ENCODE assay signal across 8 mouse cellular contexts in genomic region chr9:66918672-66919330, GRCm38 (mm10). TPM values are rescaled to one million over a fixed set of nuclear protein-coding genes. Genes with fewer than 3 reads are reported as not detected.
DNase-seq lines count a peak whose midpoint lies in the region; ATAC-seq and TF ChIP-seq lines count a peak whose summit lies in the region.

No protein-coding gene starts in this region.

- H3K4me1 ChIP-seq in erythroblast, embryonic 14.5 days (ENCODE audit: control insufficient read depth): peaks cover 68% of the 10 kb centered on the region
- peaks cover 14 to 46% of the 10 kb centered on the region in 2 experiments for H3K4me1 ChIP-seq in CH12.LX (ENCODE audit: control insufficient read depth in 1 of 2, insufficient read depth in 2 of 2)
- H3K4me1 ChIP-seq in forebrain, embryonic 12.5 days: peaks cover 26% of the 10 kb centered on the region
- H3K4me1 ChIP-seq in intestine, embryonic 14.5 days (replicated peaks; ENCODE audit: control insufficient read depth, insufficient read depth, low read length): peaks cover 30% of the 10 kb centered on the region
- H3K4me1 ChIP-seq in midbrain, postnatal 0 days (ENCODE audit: insufficient read depth, low read length): 0 out of 2 replicates have a peak, but pooled peaks cover 6% of the 10 kb centered on the region

- peak; percentile 48 for DNase-seq in CH12.LX (ENCODE audit: extremely low read depth)
- peak; percentile 68 for DNase-seq in intestine, embryonic 14.5 days (ENCODE audit: low spot score)
- DNase-seq in midbrain, postnatal 0 days (ENCODE audit: low spot score): no peak
- DNase-seq in thymus, adult 18-20 months: no peak

- in situ Hi-C loops in CH12.LX (cut with MboI; ENCODE audit: low pct_ligation_motif_present, low pct_unique_long_range_greater_than_20kb, low sequenced_read_pairs): no loop called here

- ATAC-seq in erythroblast, adult 5-6 weeks (replicated peaks; ENCODE audit: low FRiP score, poor library complexity, severe bottlenecking): no peak
- ATAC-seq in forebrain, embryonic 12.5 days (ENCODE audit: low FRiP score): no peak
- ATAC-seq in intestine, embryonic 14.5 days (replicated peaks; ENCODE audit: low FRiP score, low TSS enrichment, low read depth): 0 out of 2 replicates have a peak, but pooled peaks have one; percentile 1
- no peak for ATAC-seq in midbrain, postnatal 0 days (ENCODE audit: low FRiP score)
- no peak for ATAC-seq in monocyte, adult 5-6 weeks (replicated peaks; ENCODE audit: insufficient number of reproducible peaks, low FRiP score, low TSS enrichment, poor library complexity, severe bottlenecking)

- 3% methylated on average over 27 of the region's 27 CpGs for WGBS in forebrain, embryonic 12.5 days
- 2% methylated on average over 27 of the region's 27 CpGs for WGBS in intestine, embryonic 14.5 days
- 2% methylated on average over 27 of the region's 27 CpGs for WGBS in midbrain, postnatal 0 days

- peaks cover 2% of the 10 kb centered on the region for H3K9me3 ChIP-seq in erythroblast, embryonic 14.5 days (ENCODE audit: control insufficient read depth, low read length)
- H3K9me3 ChIP-seq in CH12.LX (replicated peaks; ENCODE audit: low read length): peaks cover 3% of the 10 kb centered on the region
- no peaks in the 10 kb centered on the region for H3K9me3 ChIP-seq in forebrain, embryonic 12.5 days
- no peaks in the 10 kb centered on the region for H3K9me3 ChIP-seq in intestine, embryonic 14.5 days (ENCODE audit: control insufficient read depth, low read length)
- H3K9me3 ChIP-seq in midbrain, postnatal 0 days (ENCODE audit: low read length): no peaks in the 10 kb centered on the region

- peaks cover 46% of the 10 kb centered on the region for H3K36me3 ChIP-seq in erythroblast, embryonic 14.5 days (ENCODE audit: control insufficient read depth)
- H3K36me3 ChIP-seq in CH12.LX (replicated peaks in 1 of 2; ENCODE audit: control insufficient read depth in 1 of 2, insufficient read depth in 1 of 2, low read length in 1 of 2): peaks cover under 1 to 14% of the 10 kb centered on the region in 2 experiments
- H3K36me3 ChIP-seq in forebrain, embryonic 12.5 days (replicated peaks): 0 out of 2 replicates have a peak, but pooled peaks cover 3% of the 10 kb centered on the region
- H3K36me3 ChIP-seq in intestine, embryonic 14.5 days (ENCODE audit: control insufficient read depth, insufficient read depth, low read length): no peaks in the 10 kb centered on the region
- H3K36me3 ChIP-seq in midbrain, postnatal 0 days (ENCODE audit: insufficient read depth, low read length): no peaks in the 10 kb centered on the region; the same call in 1 of the 2 replicates

- peak overlapping the region; percentile 63 for H3K4me2 ChIP-seq in CH12.LX (ENCODE audit: insufficient read depth, low read depth, poor library complexity, severe bottlenecking)
- peak overlapping the region; percentile 79 for H3K4me2 ChIP-seq in forebrain, embryonic 12.5 days
- peak overlapping the region; percentile 75 for H3K4me2 ChIP-seq in intestine, embryonic 14.5 days (ENCODE audit: low read length)
- H3K4me2 ChIP-seq in midbrain, postnatal 0 days (ENCODE audit: low read depth, low read length, poor library complexity, severe bottlenecking): peak overlapping the region; percentile 72

- no peak for TF ChIP-seq CTCF in CH12.LX (conservative IDR thresholded peaks at IDR 0.05 in 1 of 2, IDR thresholded peaks at IDR 0.05 in 1 of 2; ENCODE audit: low read depth in 2 of 2, low read length in 2 of 2)
- TF ChIP-seq CTCF in midbrain, postnatal 0 days (IDR thresholded peaks at IDR 0.05): no peak

- H3K4me3 ChIP-seq in erythroblast, embryonic 14.5 days (replicated peaks): peak overlapping the region; percentile 91
- peak overlapping the region; percentile 67 to 97 (median 94) for H3K4me3 ChIP-seq in CH12.LX (replicated peaks in 1 of 3; ENCODE audit: low read depth in 2 of 3, low read length in 2 of 3, poor library complexity in 1 of 3)
- H3K4me3 ChIP-seq in forebrain, embryonic 12.5 days (replicated peaks): peak overlapping the region; percentile 88
- H3K4me3 ChIP-seq in intestine, embryonic 14.5 days (ENCODE audit: low read depth, low read length): peak overlapping the region; percentile 94
- H3K4me3 ChIP-seq in midbrain, postnatal 0 days (ENCODE audit: low read depth, low read length): peak overlapping the region; percentile 95

- peak overlapping the region; percentile 78 for H3K9ac ChIP-seq in CH12.LX (ENCODE audit: insufficient read depth, low read depth)
- H3K9ac ChIP-seq in forebrain, embryonic 12.5 days: peak overlapping the region; percentile 91
- H3K9ac ChIP-seq in intestine, embryonic 14.5 days (ENCODE audit: low read length): peak overlapping the region; percentile 82
- peak overlapping the region; percentile 99 for H3K9ac ChIP-seq in midbrain, postnatal 0 days (replicated peaks; ENCODE audit: low read length, poor library complexity, severe bottlenecking)

- peak overlapping the region; percentile 66 for H3K27ac ChIP-seq in CH12.LX (ENCODE audit: insufficient read depth, low read depth)
- H3K27ac ChIP-seq in forebrain, embryonic 12.5 days: peak overlapping the region; percentile 87
- peak overlapping the region; percentile 91 for H3K27ac ChIP-seq in intestine, embryonic 14.5 days (ENCODE audit: low read depth)
- peak overlapping the region; percentile 92 for H3K27ac ChIP-seq in midbrain, postnatal 0 days (ENCODE audit: low read depth, low read length)

- no peak for TF ChIP-seq POLR2A in CH12.LX (IDR thresholded peaks at IDR 0.05; ENCODE audit: low read depth, low read length)

- dilution Hi-C loops in CH12.LX (cut with MboI; ENCODE audit: extremely low pct_ligation_motif_present, extremely low pct_unique_long_range_greater_than_20kb, low sequenced_read_pairs): no loop called here

- TF ChIP-seq RAD21 in CH12.LX (IDR thresholded peaks at IDR 0.05; ENCODE audit: low read depth, low read length): no peak

- H3K79me2 ChIP-seq in CH12.LX (replicated peaks; ENCODE audit: control insufficient read depth, extremely low read depth, insufficient read depth, poor library complexity, severe bottlenecking): peaks cover 47% of the 10 kb centered on the region

- H3K27me3 ChIP-seq in erythroblast, embryonic 14.5 days (ENCODE audit: control insufficient read depth): no peaks in the 10 kb centered on the region
- H3K27me3 ChIP-seq in CH12.LX (replicated peaks): peaks cover 3% of the 10 kb centered on the region
- no peaks in the 10 kb centered on the region for H3K27me3 ChIP-seq in forebrain, embryonic 12.5 days
- H3K27me3 ChIP-seq in intestine, embryonic 14.5 days (replicated peaks; ENCODE audit: control insufficient read depth, insufficient read depth, low read length): no peaks in the 10 kb centered on the region
- no peaks in the 10 kb centered on the region for H3K27me3 ChIP-seq in midbrain, postnatal 0 days (ENCODE audit: insufficient read depth, low read length)

- peak; percentile 54 for TF ChIP-seq EP300 in CH12.LX (IDR thresholded peaks at IDR 0.05; ENCODE audit: low read length)

TF ChIP-seq in CH12.LX, 34 proteins besides CTCF, POLR2A, EP300 and RAD21 (continues in another document):
- TF ChIP-seq MXI1 (IDR thresholded peaks at IDR 0.05; ENCODE audit: low read depth, low read length) (no peak), MAZ (IDR thresholded peaks at IDR 0.05; ENCODE audit: low read depth, low read length) (no peak), RCOR1 (conservative IDR thresholded peaks at IDR 0.05; ENCODE audit: low read depth, low read length) (0 out of 2 replicates have a peak, but pooled peaks have one; percentile 14), USF2 (conservative IDR thresholded peaks at IDR 0.05; ENCODE audit: low read depth, low read length) (0 out of 2 replicates have a peak, but pooled peaks have one; percentile 11)

RNA-seq across cellular contexts. Expression of gene Rab8b, which starts 0.7 kb away (rescaled TPM):
- polyA plus RNA-seq in erythroblast, embryonic 14.5 days (2012): 0.37 and 0.53 TPM in 2 replicates
- total RNA-seq in erythroblast, adult 5-6 weeks (2015; ENCODE audit: low replicate concordance): 41.3 and 62.1 TPM in 2 replicates
- total RNA-seq in erythroblast, adult 5-6 weeks (2017; ENCODE audit: low replicate concordance): 99.4 and 106 TPM in 2 replicates
- total RNA-seq in CH12.LX (2012; rRNA removed) (12.2 and 14.0 TPM in 2 replicates), CH12.LX (2014; rRNA removed) (28.0 and 31.1 TPM in 2 replicates)
- polyA plus RNA-seq in CH12.LX (2012; ENCODE audit: insufficient read length, low read depth): 23.6 and 26.1 TPM in 2 replicates
- polyA plus RNA-seq in forebrain, embryonic 12.5 days (2016; fragmentation: Nextera tagmentation; extraction: Ambion mirVana): 50.3 and 50.7 TPM in 2 replicates
- 26.1 and 30.2 TPM in 2 replicates for polyA plus RNA-seq in intestine, embryonic 14.5 days (2014; fragmentation: Nextera tagmentation; extraction: Ambion mirVana)
- total RNA-seq in midbrain, postnatal 0 days (2014; rRNA removed): 26.0 and 29.6 TPM in 2 replicates
- polyA plus RNA-seq in midbrain, postnatal 0 days (2015; fragmentation: Nextera tagmentation; extraction: Ambion mirVana): 15.2 and 18.2 TPM in 2 replicates
- total RNA-seq in monocyte, adult 5-6 weeks (2017): 147 to 179 TPM (median 160 TPM) in 3 replicates

RNA-seq across cellular contexts. Expression of gene Rps27l, which starts 27.1 kb away (rescaled TPM):
- polyA plus RNA-seq in erythroblast, embryonic 14.5 days (2012): 10.2 and 12.0 TPM in 2 replicates
- 102 and 125 TPM in 2 replicates for total RNA-seq in erythroblast, adult 5-6 weeks (2015; ENCODE audit: low replicate concordance)
- 23.7 and 43.2 TPM in 2 replicates for total RNA-seq in erythroblast, adult 5-6 weeks (2017; ENCODE audit: low replicate concordance)
- total RNA-seq in CH12.LX (2012; rRNA removed) (593 and 709 TPM in 2 replicates), CH12.LX (2014; rRNA removed) (1,628 and 1,755 TPM in 2 replicates)
- 694 and 715 TPM in 2 replicates for polyA plus RNA-seq in CH12.LX (2012; ENCODE audit: insufficient read length, low read depth)
- polyA plus RNA-seq in forebrain, embryonic 12.5 days (2016; fragmentation: Nextera tagmentation; extraction: Ambion mirVana): 588 and 598 TPM in 2 replicates
- 723 and 793 TPM in 2 replicates for polyA plus RNA-seq in intestine, embryonic 14.5 days (2014; fragmentation: Nextera tagmentation; extraction: Ambion mirVana)
- 45.8 and 51.7 TPM in 2 replicates for total RNA-seq in midbrain, postnatal 0 days (2014; rRNA removed)
- 160 and 168 TPM in 2 replicates for polyA plus RNA-seq in midbrain, postnatal 0 days (2015; fragmentation: Nextera tagmentation; extraction: Ambion mirVana)
- total RNA-seq in monocyte, adult 5-6 weeks (2017): 70.0 to 115 TPM (median 89.9 TPM) in 3 replicates

RNA-seq across cellular contexts. Expression of gene Lactb, which starts 56.5 kb away (rescaled TPM):
- 0.16 and 0.20 TPM in 2 replicates for polyA plus RNA-seq in erythroblast, embryonic 14.5 days (2012)
- total RNA-seq in erythroblast, adult 5-6 weeks (2015; ENCODE audit: low replicate concordance): 0.96 and 12.1 TPM in 2 replicates
- total RNA-seq in erythroblast, adult 5-6 weeks (2017; ENCODE audit: low replicate concordance): 3.2 and 7.2 TPM in 2 replicates
- 14.6 and 14.7 TPM in 2 replicates for total RNA-seq in CH12.LX (2012; rRNA removed)
- 23.7 and 24.5 TPM in 2 replicates for total RNA-seq in CH12.LX (2014; rRNA removed)
- 29.4 and 31.6 TPM in 2 replicates for polyA plus RNA-seq in CH12.LX (2012; ENCODE audit: insufficient read length, low read depth)
- 8.8 and 9.7 TPM in 2 replicates for polyA plus RNA-seq in forebrain, embryonic 12.5 days (2016; fragmentation: Nextera tagmentation; extraction: Ambion mirVana)
- polyA plus RNA-seq in intestine, embryonic 14.5 days (2014; fragmentation: Nextera tagmentation; extraction: Ambion mirVana): 8.9 and 9.3 TPM in 2 replicates
- total RNA-seq in midbrain, postnatal 0 days (2014; rRNA removed): 18.6 and 18.8 TPM in 2 replicates
- 9.6 and 12.9 TPM in 2 replicates for polyA plus RNA-seq in midbrain, postnatal 0 days (2015; fragmentation: Nextera tagmentation; extraction: Ambion mirVana)
- total RNA-seq in monocyte, adult 5-6 weeks (2017): 24.2 to 38.2 TPM (median 33.3 TPM) in 3 replicates

Comparison
In these comparisons a context has a peak if more than half of its experiments do, and no peak if none do; other contexts are left out.
1. DNase-seq: peak in CH12.LX (single experiment) and intestine, embryonic 14.5 days (single experiment); none in midbrain, postnatal 0 days (single experiment) and thymus, adult 18-20 months (0 of 2).
2. RNA of gene Rab8b, which starts 0.7 kb away (polyA plus RNA-seq): 50.3 to 50.7 TPM in forebrain, embryonic 12.5 days, 26.1 to 30.2 TPM in intestine, embryonic 14.5 days, 23.6 to 26.1 TPM in CH12.LX and 15.2 to 18.2 TPM in midbrain, postnatal 0 days; 0.37 to 0.53 TPM in erythroblast, embryonic 14.5 days; every median in the first group is over 10 times any median in the second.
3. RNA of gene Rps27l, which starts 27.1 kb away (polyA plus RNA-seq): 723 to 793 TPM in intestine, embryonic 14.5 days, 694 to 715 TPM in CH12.LX, 588 to 598 TPM in forebrain, embryonic 12.5 days and 160 to 168 TPM in midbrain, postnatal 0 days; 10.2 to 12.0 TPM in erythroblast, embryonic 14.5 days; every median in the first group is over 10 times any median in the second.
4. Peak in every context shown above with its lines, with median percentiles within 50 percentile points of each other: H3K4me3 ChIP-seq, H3K27ac ChIP-seq, H3K4me2 ChIP-seq and H3K9ac ChIP-seq.